Mouse (Mus musculus): ENCODE measurements at regions not wholly inside any gene's neighbourhood (a gene's known extent, or its start where the extent isn't known, plus 50 kb on each side); places are given as distances from the start of the nearest gene placed in this dataset.
A peak's percentile ranks its signal among the peaks of the same experiment; 100 is the strongest.

DNA sequence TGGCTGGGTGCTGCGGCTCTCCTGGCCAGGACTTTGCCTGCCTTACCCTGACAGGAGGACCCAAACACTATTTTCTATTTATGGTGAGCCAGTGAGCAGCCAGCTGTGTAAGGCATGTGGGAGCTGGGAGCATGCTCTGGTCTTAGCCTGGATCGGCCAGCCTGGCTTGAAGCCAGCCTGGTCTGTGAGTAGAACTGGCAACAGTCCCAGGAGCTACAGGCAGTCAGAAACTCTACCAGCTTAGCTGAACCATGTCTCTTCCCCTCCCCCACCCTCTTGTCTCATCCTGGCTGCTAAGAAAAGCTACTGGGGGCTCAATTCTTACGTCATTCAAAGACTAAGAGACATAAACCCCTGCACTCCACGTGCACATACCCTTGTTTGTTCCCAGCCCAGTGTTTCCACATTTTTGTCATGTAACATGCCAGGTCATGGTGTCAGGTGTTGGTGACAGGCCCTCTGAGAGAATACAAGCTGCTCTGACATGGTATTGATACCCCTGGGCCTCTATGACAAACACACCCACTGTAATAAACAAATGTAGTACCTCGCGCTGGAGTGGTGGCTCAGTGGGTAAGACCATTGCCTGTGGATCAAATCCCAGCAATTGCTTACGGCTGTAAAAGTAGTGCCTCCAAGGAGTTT is 91.2 kb downstream of the Dll1 start:
- ATAC-seq (replicated peaks; ENCODE audit: insufficient number of reproducible peaks, insufficient read depth, low FRiP score, low read depth) = peak; percentile 95
- Histone ChIP-seq H3K4me2 (peak overlapping the region; percentile 52), H3K36me3 (no peaks in the 10 kb centered on the region), H3K9ac (no peak overlapping the region), H3K27me3 (no peaks in the 10 kb centered on the region), H3K27ac (peak overlapping the region; percentile 94), H3K4me1 (replicated peaks) (peaks cover 32% of the 10 kb centered on the region), H3K4me3 (peak overlapping the region; percentile 24; the same call in 1 of the 2 replicates), H3K9me3 (replicated peaks) (no peaks in the 10 kb centered on the region)
- WGBS = 35% methylated on average over 7 of the region's 7 CpGs

- 64% methylated on average over 6 of the region's 6 CpGs for WGBS
- Histone ChIP-seq H3K4me3 (no peak overlapping the region), H3K9ac (no peak overlapping the region), H3K27ac (no peak overlapping the region), H3K4me2 (no peak overlapping the region), H3K27me3 (no peaks in the 10 kb centered on the region), H3K36me3 (no peaks in the 10 kb centered on the region), H3K4me1 (replicated peaks) (peaks cover 5% of the 10 kb centered on the region; the same call in 1 of the 2 replicates), H3K9me3 (replicated peaks) (no peaks in the 10 kb centered on the region)
- no peak for ATAC-seq (replicated peaks; ENCODE audit: insufficient number of reproducible peaks, insufficient read depth, low FRiP score, low read depth)
Measured at GRCm38 (mm10) chr17:15269905-15270304, 106.8 kb downstream of the Dll1 start.

DNA sequence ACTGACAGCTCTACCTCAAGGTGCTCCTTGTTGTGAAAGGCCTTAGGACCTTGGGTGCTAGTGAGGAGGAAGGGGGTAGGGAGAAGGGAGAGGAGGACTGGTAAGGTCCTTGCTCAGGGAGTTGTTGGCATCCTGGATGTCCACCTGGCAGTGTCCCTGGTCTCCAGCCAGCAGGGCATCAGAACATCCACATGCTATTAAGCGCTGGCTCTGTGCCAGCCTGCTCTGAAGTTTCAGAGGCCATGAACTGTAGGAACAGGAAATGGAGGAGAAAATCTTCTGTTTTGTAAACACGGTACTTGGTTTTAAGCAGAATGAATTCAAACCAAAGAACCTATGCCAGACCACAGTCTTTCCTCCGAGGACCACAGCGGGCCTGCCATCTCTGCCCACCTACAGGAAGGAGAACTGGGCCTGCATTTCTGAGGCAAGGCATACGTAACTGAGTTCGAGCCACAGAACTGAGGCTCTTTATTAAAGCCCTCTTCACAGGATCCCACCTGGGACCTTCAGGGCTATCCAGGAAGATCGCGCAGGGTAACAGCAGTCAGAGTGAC is 107.5 kb downstream of the Dll1 start:
- H3K27me3 ChIP-seq = no peaks in the 10 kb centered on the region
- H3K4me1 ChIP-seq (replicated peaks) = peaks cover 5% of the 10 kb centered on the region; the same call in 1 of the 2 replicates
- WGBS = 79% methylated on average over 8 of the region's 8 CpGs
- no peak overlapping the region for H3K4me2 ChIP-seq
- ATAC-seq (replicated peaks; ENCODE audit: insufficient number of reproducible peaks, insufficient read depth, low FRiP score, low read depth) = no peak
- no peak overlapping the region for H3K4me3 ChIP-seq
- H3K9ac ChIP-seq = no peak overlapping the region
- no peaks in the 10 kb centered on the region for H3K9me3 ChIP-seq (replicated peaks)
- no peaks in the 10 kb centered on the region for H3K36me3 ChIP-seq
- no peak overlapping the region for H3K27ac ChIP-seq

DNA sequence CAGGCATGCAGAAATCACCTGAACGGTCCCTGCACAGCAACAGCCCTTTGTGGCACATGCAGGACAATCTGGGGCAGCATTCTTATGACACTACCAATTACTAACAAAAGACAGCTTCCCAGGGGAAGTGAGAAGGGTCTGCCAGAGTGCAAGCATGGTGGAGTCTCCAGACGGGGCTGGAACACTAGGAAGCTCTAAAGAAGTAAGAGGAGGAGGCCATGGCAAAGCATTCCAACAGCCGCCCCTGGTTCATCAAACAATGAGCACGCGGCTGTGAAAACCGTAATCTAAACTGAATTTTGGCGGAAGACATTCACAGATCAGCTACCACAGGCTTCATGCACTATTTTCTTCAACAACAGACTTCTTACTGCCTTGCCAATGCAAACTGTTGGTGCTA is 109.0 kb downstream of the Dll1 start:
- Histone ChIP-seq H3K36me3 (no peaks in the 10 kb centered on the region), H3K4me2 (no peak overlapping the region), H3K27ac (no peak overlapping the region), H3K4me3 (no peak overlapping the region), H3K9me3 (replicated peaks) (no peaks in the 10 kb centered on the region), H3K27me3 (no peaks in the 10 kb centered on the region), H3K4me1 (replicated peaks) (peaks cover 5% of the 10 kb centered on the region; the same call in 1 of the 2 replicates), H3K9ac (no peak overlapping the region)
- ATAC-seq (replicated peaks; ENCODE audit: insufficient number of reproducible peaks, insufficient read depth, low FRiP score, low read depth) = no peak
- WGBS = 63% methylated on average over 7 of the region's 7 CpGs

- Histone ChIP-seq H3K36me3 (no peaks in the 10 kb centered on the region), H3K9me3 (replicated peaks) (no peaks in the 10 kb centered on the region), H3K27me3 (no peaks in the 10 kb centered on the region), H3K4me3 (no peak overlapping the region), H3K4me1 (replicated peaks) (peaks cover 5% of the 10 kb centered on the region; the same call in 1 of the 2 replicates), H3K9ac (no peak overlapping the region), H3K4me2 (no peak overlapping the region), H3K27ac (no peak overlapping the region)
- WGBS = 72% methylated on average over 11 of the region's 11 CpGs
- ATAC-seq (replicated peaks; ENCODE audit: insufficient number of reproducible peaks, insufficient read depth, low FRiP score, low read depth) = no peak
Measured at GRCm38 (mm10) chr17:15259427-15260101, 117.1 kb downstream of the Dll1 start.

GRCm38 (mm10) chr17:15255874-15256273 is 120.8 kb downstream of the Dll1 start:
- H3K27me3 ChIP-seq = no peaks in the 10 kb centered on the region
- no peak overlapping the region for H3K4me3 ChIP-seq
- H3K9me3 ChIP-seq (replicated peaks) = no peaks in the 10 kb centered on the region
- no peak for ATAC-seq (replicated peaks; ENCODE audit: insufficient number of reproducible peaks, insufficient read depth, low FRiP score, low read depth)
- no peak overlapping the region for H3K9ac ChIP-seq
- WGBS = 71% methylated on average over 2 of the region's 2 CpGs
- no peak overlapping the region for H3K27ac ChIP-seq
- H3K36me3 ChIP-seq = no peaks in the 10 kb centered on the region
- H3K4me1 ChIP-seq (replicated peaks) = peaks cover 5% of the 10 kb centered on the region; the same call in 1 of the 2 replicates
- H3K4me2 ChIP-seq = no peak overlapping the region

GRCm38 (mm10) chr17:15253785-15254184 is 122.9 kb downstream of the Dll1 start:
- Histone ChIP-seq H3K4me2 (no peak overlapping the region), H3K9ac (no peak overlapping the region), H3K36me3 (no peaks in the 10 kb centered on the region), H3K4me3 (no peak overlapping the region), H3K9me3 (replicated peaks) (no peaks in the 10 kb centered on the region), H3K4me1 (replicated peaks) (no peaks in the 10 kb centered on the region), H3K27ac (no peak overlapping the region), H3K27me3 (no peaks in the 10 kb centered on the region)
- no peak for ATAC-seq (replicated peaks; ENCODE audit: insufficient number of reproducible peaks, insufficient read depth, low FRiP score, low read depth)
- 87% methylated on average over 4 of the region's 4 CpGs for WGBS

DNA sequence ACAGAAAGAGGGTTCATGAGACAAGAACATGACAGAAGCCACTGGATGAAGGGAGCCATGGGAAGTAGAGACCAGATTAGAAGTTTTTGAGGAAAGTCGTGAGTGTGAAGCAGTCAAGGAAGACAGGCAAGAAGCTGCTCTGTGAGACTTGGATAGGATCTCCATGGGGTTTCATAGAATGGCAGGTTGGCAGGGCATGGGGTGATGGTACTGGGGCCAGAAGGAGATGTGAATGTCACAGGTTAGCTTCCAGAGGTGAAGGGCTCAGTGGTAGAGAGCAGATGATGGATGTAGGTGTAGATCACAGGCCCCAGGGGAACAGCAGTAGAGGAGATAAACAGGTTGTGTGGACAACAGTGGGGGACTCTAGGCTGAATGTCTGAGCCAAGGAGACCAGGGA is 123.4 kb downstream of the Dll1 start:
- H3K4me2 ChIP-seq = no peak overlapping the region
- WGBS = 88% methylated on average over 1 of the region's 1 CpGs
- ATAC-seq (replicated peaks; ENCODE audit: insufficient number of reproducible peaks, insufficient read depth, low FRiP score, low read depth) = no peak
- no peak overlapping the region for H3K27ac ChIP-seq
- no peaks in the 10 kb centered on the region for H3K9me3 ChIP-seq (replicated peaks)
- H3K4me1 ChIP-seq (replicated peaks) = no peaks in the 10 kb centered on the region
- H3K4me3 ChIP-seq = no peak overlapping the region
- H3K36me3 ChIP-seq = no peaks in the 10 kb centered on the region
- no peak overlapping the region for H3K9ac ChIP-seq
- H3K27me3 ChIP-seq = no peaks in the 10 kb centered on the region

DNA sequence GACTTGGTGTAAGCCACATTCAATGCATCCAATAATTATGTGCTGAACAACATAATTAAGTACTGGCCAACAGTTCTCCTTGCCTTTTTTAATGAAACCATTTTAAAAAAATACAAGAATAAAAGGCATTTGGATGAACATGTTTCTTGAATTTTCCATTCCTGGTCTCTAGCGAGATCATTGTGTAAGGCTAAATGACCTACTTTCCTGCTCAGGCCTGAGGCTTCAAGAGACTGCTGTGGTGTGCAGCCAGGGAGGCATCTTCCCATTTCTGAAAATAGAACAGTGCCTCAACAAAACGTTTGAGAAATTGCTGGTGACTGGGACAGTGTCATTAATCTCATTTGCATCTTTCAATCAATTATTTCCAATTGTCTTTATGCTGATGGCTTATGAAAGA is 124.5 kb downstream of the Dll1 start:
- H3K4me2 ChIP-seq = no peak overlapping the region

GRCm38 (mm10) chr17:15251641-15252040 is 125.0 kb downstream of the Dll1 start:
- Histone ChIP-seq H3K9me3 (replicated peaks) (no peaks in the 10 kb centered on the region), H3K4me3 (no peak overlapping the region), H3K27ac (no peak overlapping the region), H3K4me1 (replicated peaks) (peaks cover 5% of the 10 kb centered on the region; the same call in 1 of the 2 replicates), H3K36me3 (no peaks in the 10 kb centered on the region), H3K9ac (no peak overlapping the region), H3K4me2 (no peak overlapping the region), H3K27me3 (peaks cover 5% of the 10 kb centered on the region)
- 63% methylated on average over 1 of the region's 1 CpGs for WGBS
- ATAC-seq (replicated peaks; ENCODE audit: insufficient number of reproducible peaks, insufficient read depth, low FRiP score, low read depth) = no peak

More for the DNA sequence above, 124.5 kb downstream of the Dll1 start:
- H3K27ac ChIP-seq = no peak overlapping the region
- H3K27me3 ChIP-seq = peaks cover 5% of the 10 kb centered on the region
- no peaks in the 10 kb centered on the region for H3K36me3 ChIP-seq
- peaks cover 5% of the 10 kb centered on the region; the same call in 1 of the 2 replicates for H3K4me1 ChIP-seq (replicated peaks)
- 45% methylated on average over 2 of the region's 2 CpGs for WGBS
- no peak overlapping the region for H3K4me3 ChIP-seq
- H3K9me3 ChIP-seq (replicated peaks) = no peaks in the 10 kb centered on the region
- ATAC-seq (replicated peaks; ENCODE audit: insufficient number of reproducible peaks, insufficient read depth, low FRiP score, low read depth) = no peak
- H3K9ac ChIP-seq = no peak overlapping the region

- no peak overlapping the region for H3K4me2 ChIP-seq
- peaks cover 5% of the 10 kb centered on the region; the same call in 1 of the 2 replicates for H3K4me1 ChIP-seq (replicated peaks)
- no peak overlapping the region for H3K4me3 ChIP-seq
- H3K27me3 ChIP-seq = peaks cover 5% of the 10 kb centered on the region
- H3K27ac ChIP-seq = no peak overlapping the region
- H3K9me3 ChIP-seq (replicated peaks) = no peaks in the 10 kb centered on the region
- no peaks in the 10 kb centered on the region for H3K36me3 ChIP-seq
- ATAC-seq (replicated peaks; ENCODE audit: insufficient number of reproducible peaks, insufficient read depth, low FRiP score, low read depth) = no peak
- WGBS = 57% methylated on average over 4 of the region's 4 CpGs
- no peak overlapping the region for H3K9ac ChIP-seq
Measured at GRCm38 (mm10) chr17:15248417-15248791, 128.3 kb downstream of the Dll1 start.

Measured in heart, embryonic 15.5 days (tissue).